Mouse (Mus musculus) heart, adult 2 months (tissue): Measurements from ENCODE around the gene Sprr2j-ps. TPM values are rescaled to one million over a fixed set of nuclear protein-coding genes. Genes with fewer than 3 reads are reported as not detected.

ENCODE experiments used
- DNase-seq, 2 experiments: peaks; one replicate each; pipeline ENCODE4 v3.0.0; 2021
- H3K27ac ChIP-seq: fragments of 200-600 bp; 2 replicates; pipeline ENCODE4 v1.8.1; 2022
- H3K27me3 ChIP-seq: fragments of 200-500 bp; 2 replicates; pipeline ENCODE4 v1.6.1; 2012; ENCODE audit warnings: mild to moderate bottlenecking, low read length, inconsistent platforms, mixed read lengths; ENCODE audit not compliant: control insufficient read depth, insufficient read depth
- H3K36me3 ChIP-seq: fragments of 200-500 bp; 2 replicates; pipeline ENCODE4 v1.6.1; 2012; ENCODE audit warnings: low read length, inconsistent platforms; ENCODE audit not compliant: control insufficient read depth, insufficient read depth
- H3K4me1 ChIP-seq: fragments of 200-500 bp; 2 replicates; pipeline ENCODE4 v1.6.1; 2011; ENCODE audit warnings: low read length; ENCODE audit not compliant: control insufficient read depth, insufficient read depth
- H3K4me3 ChIP-seq: fragments of 200-600 bp; 2 replicates; pipeline ENCODE4 v1.8.1; 2022
- H3K79me2 ChIP-seq: fragments of 200-500 bp; replicated peaks from 2 replicates; pipeline ENCODE4 v1.6.1; 2012; ENCODE audit warnings: mild to moderate bottlenecking, inconsistent platforms, low read length, moderate library complexity, mixed read lengths; ENCODE audit not compliant: control insufficient read depth, insufficient read depth
- H3K9ac ChIP-seq: fragments of 200-500 bp; 2 replicates; pipeline ENCODE4 v1.6.1; 2012; ENCODE audit warnings: low read depth, mild to moderate bottlenecking, control low read depth, inconsistent platforms, low read length, mixed read lengths
- CTCF ChIP-seq: fragments of 200-600 bp; IDR thresholded peaks from 2 replicates; pipeline ENCODE4 v1.8.1; 2022; ENCODE audit warnings: antibody characterized with exemption, mild to moderate bottlenecking, moderate library complexity
- EP300 ChIP-seq: fragments of 200-500 bp; IDR thresholded peaks from 2 replicates; pipeline ENCODE4 v1.6.1; 2011; ENCODE audit warnings: low read depth, low read length, control low read depth; ENCODE audit not compliant: insufficient read depth
- POLR2A ChIP-seq: fragments of 200-500 bp; IDR thresholded peaks from 2 replicates; pipeline ENCODE4 v1.6.1; 2011; ENCODE audit warnings: mild to moderate bottlenecking, low read depth, low read length, control low read depth; ENCODE audit not compliant: insufficient read depth
- WGBS: fragments of 180-500 bp; shearing (Covaris S2); methylation state at CpG from one replicate; pipeline ENCODE4 v1.1.7; 2018; 5-methylcytosine and 5-hydroxymethylcytosine counted together
- intact Hi-C: fragments of 180-260 bp; cut with DNase I; formaldehyde crosslinking; loops from one replicate; pipeline ENCODE4 v1.15.1; 2025
- long read RNA-seq: library from polyadenylated mRNA; stranded (forward); transcript quantifications from one replicate; pipeline ENCODE4 v2.0.0, GENCODE M21; 2021
- polyA plus RNA-seq: library from polyadenylated mRNA; depleted of rRNA; stranded (reverse); fragments of >200 nt; gene quantifications from 2 replicates; pipeline ENCODE4 v1.2.3, GENCODE M21; 2012; rRNA removed
- total RNA-seq, 2 experiments: library from RNA; stranded (reverse); gene quantifications; 2 replicates each; pipeline ENCODE4 v1.2.3; 2021

Gene Sprr2j-ps
- total RNA-seq (not detected), polyA plus RNA-seq (not detected in 2 replicates)
- long read RNA-seq: 0 reads

DNA sequence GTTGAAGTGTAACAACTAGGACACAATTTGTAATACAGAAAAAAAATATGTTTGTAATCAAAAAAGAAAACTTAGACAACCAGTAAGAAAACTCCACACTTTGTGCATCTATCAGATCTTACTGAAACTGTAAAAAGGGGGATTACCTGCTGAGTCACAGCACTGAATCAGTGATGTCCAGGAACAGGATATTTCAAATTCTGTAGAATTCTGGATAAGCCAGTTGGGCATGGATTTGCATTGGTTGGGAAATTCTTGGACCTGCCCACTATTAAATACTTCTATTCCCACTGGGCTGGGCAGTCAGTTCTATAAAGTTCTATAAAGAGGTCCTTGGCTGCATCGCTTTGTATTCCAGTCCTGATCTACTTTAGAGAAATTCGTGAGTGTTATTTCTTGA is at the start of gene Sprr2j-ps:
TSS of gene Sprr2j-ps (plus strand) at position 301 of the 400 bp plus-strand sequence.
- DNase-seq: no peak
- intact Hi-C loops: no loop called here
- no peak within 1 kb of the TSS for H3K27ac ChIP-seq
- H3K27me3 ChIP-seq: no peaks in the 10 kb centered on the region
- no peak within 1 kb of the TSS for H3K9ac ChIP-seq
- TF ChIP-seq CTCF (no peak), EP300 (no peak), POLR2A (no peak)
- H3K4me3 ChIP-seq: no peak within 1 kb of the TSS
- WGBS: 88% methylated on average over 2 of the region's 2 CpGs
- no peaks in the 10 kb centered on the region for H3K36me3 ChIP-seq
- no peaks in the 10 kb centered on the region for H3K79me2 ChIP-seq
- no peaks in the 10 kb centered on the region for H3K4me1 ChIP-seq

DNA sequence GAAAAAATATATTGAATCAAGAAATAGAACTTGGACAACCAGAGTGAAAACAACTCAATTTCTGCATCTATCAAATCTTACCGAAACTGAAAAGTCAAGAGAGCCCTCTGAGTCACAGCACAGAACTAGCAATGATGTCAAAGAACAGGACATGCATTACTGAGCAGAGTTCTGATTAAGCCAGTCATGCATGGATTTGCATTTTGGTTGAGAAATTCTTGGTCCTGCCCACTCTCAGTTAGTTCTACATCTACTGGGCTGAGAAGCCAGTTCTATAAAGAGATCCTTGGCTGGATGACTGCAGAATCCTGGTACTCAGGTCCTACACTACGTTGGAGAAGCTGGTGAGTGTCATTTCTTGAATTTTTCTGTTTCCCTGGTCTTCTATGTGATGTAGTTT is 44.3 kb upstream of the Sprr2j-ps start:
- Histone ChIP-seq H3K79me2 (no peaks in the 10 kb centered on the region), H3K4me3 (no peak overlapping the region), H3K27me3 (no peaks in the 10 kb centered on the region), H3K36me3 (no peaks in the 10 kb centered on the region), H3K9ac (no peak overlapping the region), H3K4me1 (no peaks in the 10 kb centered on the region), H3K27ac (no peak overlapping the region)
- intact Hi-C loops: no loop called here
- no peak for DNase-seq
- 64% methylated on average over 2 of the region's 2 CpGs for WGBS
- TF ChIP-seq POLR2A (no peak), EP300 (no peak), CTCF (no peak)

DNA sequence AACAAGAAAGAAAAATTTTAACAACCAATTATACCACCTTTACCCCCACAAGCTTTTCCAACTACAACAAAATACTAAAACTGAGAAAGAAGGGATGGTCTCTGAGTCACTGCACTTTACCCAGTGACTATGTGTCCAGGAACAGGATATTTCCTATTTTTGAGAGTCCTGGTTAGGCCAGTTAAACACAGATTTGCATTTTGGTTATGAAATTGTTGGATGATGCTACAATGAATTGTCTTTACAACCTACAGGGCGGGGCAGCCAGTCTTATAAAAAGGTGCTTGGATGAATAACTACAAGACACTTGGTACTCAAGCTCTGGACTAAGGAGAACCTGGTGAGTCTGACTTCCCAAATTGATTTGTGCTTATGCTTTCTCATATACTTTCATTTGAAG is 32.5 kb upstream of the Sprr2j-ps start, which contains the start of gene Sprr2h:
TSS of gene Sprr2h (plus strand) at position 301 of the 400 bp plus-strand sequence.
- intact Hi-C loops: no loop called here
- Histone ChIP-seq H3K36me3 (no peaks in the 10 kb centered on the region), H3K9ac (no peak within 1 kb of the TSS), H3K27ac (no peak within 1 kb of the TSS), H3K27me3 (no peaks in the 10 kb centered on the region), H3K4me1 (no peaks in the 10 kb centered on the region), H3K4me3 (no peak within 1 kb of the TSS), H3K79me2 (no peaks in the 10 kb centered on the region)
- 65% methylated on average over 1 of the region's 1 CpGs for WGBS
- no peak for TF ChIP-seq EP300
- no peak for TF ChIP-seq CTCF
- TF ChIP-seq POLR2A: no peak
- no peak for DNase-seq

- H3K27ac ChIP-seq: no peak overlapping the region
- no peaks in the 10 kb centered on the region for H3K36me3 ChIP-seq
- H3K4me1 ChIP-seq: no peaks in the 10 kb centered on the region
- H3K79me2 ChIP-seq: no peaks in the 10 kb centered on the region
- intact Hi-C loops: loop anchor here (2.0 kb wide), 1 partner anchor 114 kb away; no protein-coding TSS in a partner anchor
- no peak for DNase-seq
- WGBS: 14% methylated on average over 1 of the region's 1 CpGs
- TF ChIP-seq EP300 (no peak), CTCF (peak; percentile 47)
- no peaks in the 10 kb centered on the region for H3K27me3 ChIP-seq
- H3K4me3 ChIP-seq: no peak overlapping the region
- no peak overlapping the region for H3K9ac ChIP-seq
Measured at GRCm38 (mm10) chr3:92394301-92394700, 23.6 kb upstream of the Sprr2j-ps start.

GRCm38 (mm10) chr3:92407691-92408090 is 10.2 kb upstream of the Sprr2j-ps start, which contains the start of gene Sprr2i:
Gene Sprr2i (plus strand): TSS chr3:92407991.
- Histone ChIP-seq H3K27ac (no peak within 1 kb of the TSS), H3K27me3 (no peaks in the 10 kb centered on the region), H3K4me3 (no peak within 1 kb of the TSS), H3K79me2 (no peaks in the 10 kb centered on the region), H3K9ac (no peak within 1 kb of the TSS), H3K4me1 (no peaks in the 10 kb centered on the region), H3K36me3 (no peaks in the 10 kb centered on the region)
- DNase-seq: no peak
- intact Hi-C loops: no loop called here
- TF ChIP-seq CTCF (no peak), EP300 (no peak), POLR2A (no peak)
- 84% methylated on average over 2 of the region's 2 CpGs for WGBS

- Histone ChIP-seq H3K79me2 (no peaks in the 10 kb centered on the region), H3K4me3 (no peak within 1 kb of the TSS), H3K9ac (no peak within 1 kb of the TSS), H3K27me3 (no peaks in the 10 kb centered on the region), H3K27ac (no peak within 1 kb of the TSS), H3K36me3 (no peaks in the 10 kb centered on the region), H3K4me1 (no peaks in the 10 kb centered on the region)
- intact Hi-C loops: no loop called here
- TF ChIP-seq CTCF (no peak), EP300 (no peak), POLR2A (no peak)
- DNase-seq: no peak
- 81% methylated on average over 6 of the region's 6 CpGs for WGBS
Measured at GRCm38 (mm10) chr3:92429323-92429722, 11.4 kb downstream of the Sprr2j-ps start, which contains the start of gene Gm9774. Gene Gm9774 (minus strand): TSS chr3:92429423.
